ENCODE assay signal across 12 mouse cellular contexts in the genomic region with DNA sequence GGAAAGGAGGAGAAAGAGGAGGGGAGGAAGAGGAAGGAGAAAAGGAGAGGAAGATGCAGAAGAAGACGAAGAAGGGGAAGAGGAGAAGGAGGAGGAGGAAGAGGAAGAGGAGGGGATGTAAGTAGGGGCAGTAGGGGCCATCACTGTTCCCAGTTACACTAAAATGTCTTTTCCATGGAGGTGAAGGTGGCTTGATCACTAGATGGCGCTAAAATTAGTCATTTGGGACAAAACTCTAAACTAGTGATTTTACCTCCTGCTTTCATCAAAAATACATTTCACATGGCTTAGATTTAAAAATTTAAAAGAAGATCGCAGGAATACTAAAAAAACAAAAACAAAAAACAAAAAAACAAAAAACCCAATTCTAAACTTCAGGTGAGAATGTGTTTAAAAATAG. TPM values are rescaled to one million over a fixed set of nuclear protein-coding genes. Genes with fewer than 3 reads are reported as not detected.
A peak's percentile ranks its signal among the peaks of the same experiment; 100 is the strongest.
DNase-seq lines count a peak whose midpoint lies in the region; ATAC-seq and TF ChIP-seq lines count a peak whose summit lies in the region.
"Had no signal": no experiment of that assay in that cellular context is flagged by ENCODE, and none has a peak within 500 bp of the region (broad histone marks: within the 10 kb centered on the region; RNA-seq: fewer than 3 reads in every experiment).

No protein-coding gene starts in this region.

- 31% methylated on average over 3 of the region's 3 CpGs for WGBS in heart, adult 2 months
- 28% methylated on average over 3 of the region's 3 CpGs for WGBS in liver, postnatal 0 days (ENCODE audit: insufficient replicate concordance)
- WGBS in embryonic facial prominence, embryonic 14.5 days: 32% methylated on average over 3 of the region's 3 CpGs

- H3K4me2 ChIP-seq in liver, postnatal 0 days (ENCODE audit: low read depth, low read length): no peak overlapping the region
- no peak overlapping the region for H3K4me2 ChIP-seq in embryonic facial prominence, embryonic 14.5 days (ENCODE audit: low read depth, low read length)
- H3K4me2 ChIP-seq: embryonic facial prominence, embryonic 15.5 days; limb, embryonic 12.5 days had no signal

- H3K4me3 ChIP-seq in heart, adult 2 months: no peak overlapping the region
- no peak overlapping the region for H3K4me3 ChIP-seq in liver, postnatal 0 days (ENCODE audit: low read depth, low read length)
- no peak overlapping the region for H3K4me3 ChIP-seq in MEL (ENCODE audit: control insufficient read depth in 1 of 2, insufficient read depth in 1 of 2, low read depth in 2 of 2, low read length in 2 of 2)
- no peak overlapping the region for H3K4me3 ChIP-seq in embryonic facial prominence, embryonic 14.5 days (ENCODE audit: low read depth, low read length)
- H3K4me3 ChIP-seq: embryonic facial prominence, embryonic 15.5 days; limb, embryonic 12.5 days had no signal

- H3K27me3 ChIP-seq in heart, adult 2 months (ENCODE audit: control insufficient read depth, insufficient read depth, low read length): no peaks in the 10 kb centered on the region
- H3K27me3 ChIP-seq in liver, postnatal 0 days (ENCODE audit: insufficient read depth, low read length): no peaks in the 10 kb centered on the region
- no peaks in the 10 kb centered on the region for H3K27me3 ChIP-seq in MEL (ENCODE audit: control insufficient read depth in 1 of 2, insufficient read depth in 2 of 2, low read length in 2 of 2)
- no peaks in the 10 kb centered on the region for H3K27me3 ChIP-seq in embryonic facial prominence, embryonic 14.5 days (replicated peaks; ENCODE audit: control insufficient read depth, insufficient read depth, low read length)
- H3K27me3 ChIP-seq: embryonic facial prominence, embryonic 15.5 days had no signal

- TF ChIP-seq CTCF in heart, adult 2 months (IDR thresholded peaks at IDR 0.05): peak; percentile 65
- TF ChIP-seq CTCF in liver, postnatal 0 days (IDR thresholded peaks at IDR 0.05; ENCODE audit: low read depth): peak; percentile 37
- TF ChIP-seq CTCF in MEL (IDR thresholded peaks at IDR 0.05 in 2 of 3, conservative IDR thresholded peaks at IDR 0.05 in 1 of 3; ENCODE audit: control insufficient read depth in 1 of 3, insufficient read depth in 1 of 3, low read depth in 2 of 3, low read length in 3 of 3, poor library complexity in 1 of 3, severe bottlenecking in 1 of 3): peak in 2 of 3 experiments; percentile 25 to 64; a peak in 4 of 6 replicates

- DNase-seq in heart, adult 2 months: no peak
- DNase-seq in heart, adult 9 months (ENCODE audit: low spot score in 2 of 2): no peak
- DNase-seq in liver, postnatal 0 days: no peak
- DNase-seq in liver (no peak), MEL (ENCODE audit: low read depth, low spot score) (peak; percentile 18)
- peak; percentile 45 for DNase-seq in embryonic facial prominence, embryonic 14.5 days (ENCODE audit: low spot score)
- DNase-seq in thymus, postnatal 36 days: no peak
- DNase-seq: kidney, postnatal 10 days; thymus, postnatal 4 days had no signal

- intact Hi-C loops in heart, adult 2 months (cut with DNase I): loop anchor here (5.0 kb wide), 2 partner anchors 164 to 194 kb away; no protein-coding TSS in a partner anchor

- H3K79me2 ChIP-seq in heart, adult 2 months (replicated peaks; ENCODE audit: control insufficient read depth, insufficient read depth, low read length): no peaks in the 10 kb centered on the region
- H3K79me2 ChIP-seq in MEL (ENCODE audit: control insufficient read depth, insufficient read depth, low read length, poor library complexity): no peaks in the 10 kb centered on the region

- H3K9ac ChIP-seq in heart, adult 2 months (ENCODE audit: low read depth, low read length): no peak overlapping the region
- H3K9ac ChIP-seq in liver, postnatal 0 days (replicated peaks): no peak overlapping the region
- H3K9ac ChIP-seq in MEL (ENCODE audit: control insufficient read depth, low read depth, low read length, poor library complexity, severe bottlenecking): no peak overlapping the region
- H3K9ac ChIP-seq in embryonic facial prominence, embryonic 14.5 days (ENCODE audit: low read depth, low read length): no peak overlapping the region
- H3K9ac ChIP-seq: embryonic facial prominence, embryonic 15.5 days; limb, embryonic 12.5 days had no signal

- no peaks in the 10 kb centered on the region for H3K36me3 ChIP-seq in heart, adult 2 months (ENCODE audit: control insufficient read depth, insufficient read depth, low read length)
- H3K36me3 ChIP-seq in liver, postnatal 0 days (replicated peaks; ENCODE audit: insufficient read depth, low read length): 0 out of 2 replicates have a peak, but pooled peaks cover 3% of the 10 kb centered on the region
- H3K36me3 ChIP-seq in MEL (ENCODE audit: control insufficient read depth in 1 of 2, insufficient read depth in 2 of 2, low read length in 2 of 2): no peaks in the 10 kb centered on the region
- no peaks in the 10 kb centered on the region for H3K36me3 ChIP-seq in embryonic facial prominence, embryonic 14.5 days (ENCODE audit: control insufficient read depth, insufficient read depth, low read length)
- H3K36me3 ChIP-seq: embryonic facial prominence, embryonic 15.5 days; limb, embryonic 12.5 days had no signal

- no peak for ATAC-seq in liver, postnatal 0 days
- ATAC-seq in embryonic facial prominence, embryonic 14.5 days (ENCODE audit: low read depth): no peak
- ATAC-seq in erythroblast, adult 5-6 weeks (replicated peaks; ENCODE audit: low FRiP score, poor library complexity, severe bottlenecking): no peak

- H3K4me1 ChIP-seq in heart, adult 2 months (ENCODE audit: control insufficient read depth, insufficient read depth, low read length): no peaks in the 10 kb centered on the region
- H3K4me1 ChIP-seq in liver, postnatal 0 days (ENCODE audit: insufficient read depth): no peaks in the 10 kb centered on the region
- H3K4me1 ChIP-seq in MEL (ENCODE audit: control insufficient read depth in 1 of 2, insufficient read depth in 2 of 2, low read length in 2 of 2): no peaks in the 10 kb centered on the region
- H3K4me1 ChIP-seq in embryonic facial prominence, embryonic 14.5 days (ENCODE audit: control insufficient read depth, insufficient read depth, low read length): no peaks in the 10 kb centered on the region

- H3K27ac ChIP-seq in heart, adult 2 months: no peak overlapping the region
- H3K27ac ChIP-seq in liver, postnatal 0 days (ENCODE audit: low read depth): no peak overlapping the region
- H3K27ac ChIP-seq in MEL (ENCODE audit: control insufficient read depth, low read depth, low read length): no peak overlapping the region
- H3K27ac ChIP-seq in embryonic facial prominence, embryonic 14.5 days (replicated peaks; ENCODE audit: low read depth, low read length): no peak overlapping the region
- H3K27ac ChIP-seq: embryonic facial prominence, embryonic 15.5 days; limb, embryonic 12.5 days had no signal

- no peaks in the 10 kb centered on the region for H3K9me3 ChIP-seq in liver, postnatal 0 days (ENCODE audit: low read length)
- no peaks in the 10 kb centered on the region for H3K9me3 ChIP-seq in MEL (replicated peaks; ENCODE audit: insufficient read depth, low read length)
- no peaks in the 10 kb centered on the region for H3K9me3 ChIP-seq in embryonic facial prominence, embryonic 14.5 days (ENCODE audit: control insufficient read depth, low read length)
- H3K9me3 ChIP-seq: embryonic facial prominence, embryonic 15.5 days; limb, embryonic 12.5 days had no signal

- TF ChIP-seq POLR2A in heart, adult 2 months (IDR thresholded peaks at IDR 0.05; ENCODE audit: insufficient read depth, low read depth, low read length): no peak
- TF ChIP-seq POLR2A in MEL (IDR thresholded peaks at IDR 0.05; ENCODE audit: control insufficient read depth in 1 of 2, insufficient read depth in 1 of 2, low read depth in 1 of 2, low read length in 2 of 2, poor library complexity in 1 of 2): no peak

- no peak for TF ChIP-seq EP300 in heart, adult 2 months (IDR thresholded peaks at IDR 0.05; ENCODE audit: insufficient read depth, low read depth, low read length)
- no peak for TF ChIP-seq EP300 in liver, postnatal 0 days (IDR thresholded peaks at IDR 0.05; ENCODE audit: low read depth)
- TF ChIP-seq EP300 in MEL (IDR thresholded peaks at IDR 0.05; ENCODE audit: low read depth in 1 of 2, low read length in 2 of 2): no peak

- TF ChIP-seq RAD21 in MEL (IDR thresholded peaks at IDR 0.05; ENCODE audit: low read depth, low read length): peak; percentile 38

TF ChIP-seq in MEL, 35 proteins besides CTCF, POLR2A, EP300 and RAD21 (continues in another document):
- TF ChIP-seq TBP (IDR thresholded peaks at IDR 0.05; ENCODE audit: low read depth, low read length) (no peak), MXI1 (IDR thresholded peaks at IDR 0.05; ENCODE audit: low read depth, low read length) (no peak), MYB (IDR thresholded peaks at IDR 0.05; ENCODE audit: low read depth, low read length) (no peak), NELFE (IDR thresholded peaks at IDR 0.05; ENCODE audit: low read depth, low read length) (no peak), SMC3 (IDR thresholded peaks at IDR 0.05; ENCODE audit: low read depth, low read length) (peak; percentile 61), MAX (IDR thresholded peaks at IDR 0.05; ENCODE audit: low read length) (no peak), KAT2A (conservative IDR thresholded peaks at IDR 0.05; ENCODE audit: low read depth, low read length) (no peak)

RNA-seq across cellular contexts. Expression of gene Pheta1, which starts 44.8 kb away (rescaled TPM):
- total RNA-seq in heart, adult 2 months (2021): 1 to 10 TPM; 9.3 TPM
- polyA plus RNA-seq in heart, adult 2 months (2012; rRNA removed): 12.5 and 12.7 TPM in 2 replicates
- polyA plus RNA-seq in liver, postnatal 0 days (2015; fragmentation: Nextera tagmentation; extraction: Ambion mirVana): 4.8 and 5.7 TPM in 2 replicates
- 6.6 and 8.1 TPM in 2 replicates for total RNA-seq in MEL (2012; rRNA removed)
- 1 to 10 TPM in 1 of 2 experiments, not detected in 1; 8.8 TPM for polyA plus RNA-seq in MEL (2012; ENCODE audit: insufficient read depth in 1 of 2, insufficient read length in 2 of 2, low read depth in 1 of 2, low replicate concordance in 2 of 2, missing spikeins in 1 of 2)
- 18.8 and 20.3 TPM in 2 replicates for polyA plus RNA-seq in embryonic facial prominence, embryonic 14.5 days (2014; fragmentation: Nextera tagmentation; extraction: Ambion mirVana)
- total RNA-seq in erythroblast, adult 5-6 weeks (2015; ENCODE audit: low replicate concordance): 0.19 and 0.84 TPM in 2 replicates
- total RNA-seq in erythroblast, adult 5-6 weeks (2017; ENCODE audit: low replicate concordance): 0.70 TPM in 1 of 2 replicates, not detected in the other

RNA-seq across cellular contexts. Expression of gene Sh2b3, which starts 56.1 kb away (rescaled TPM):
- 10 to 100 TPM; 21.6 to 22.5 TPM for total RNA-seq in heart, adult 2 months (2021)
- 19.3 and 20.1 TPM in 2 replicates for polyA plus RNA-seq in heart, adult 2 months (2012; rRNA removed)
- 9.0 and 9.1 TPM in 2 replicates for polyA plus RNA-seq in liver, postnatal 0 days (2015; fragmentation: Nextera tagmentation; extraction: Ambion mirVana)
- total RNA-seq in MEL (2012; rRNA removed): 14.0 and 18.1 TPM in 2 replicates
- 10 to 100 TPM in 1 of 2 experiments, not detected in 1; 43.2 TPM for polyA plus RNA-seq in MEL (2012; ENCODE audit: insufficient read depth in 1 of 2, insufficient read length in 2 of 2, low read depth in 1 of 2, low replicate concordance in 2 of 2, missing spikeins in 1 of 2)
- 17.8 and 18.3 TPM in 2 replicates for polyA plus RNA-seq in embryonic facial prominence, embryonic 14.5 days (2014; fragmentation: Nextera tagmentation; extraction: Ambion mirVana)
- 9.0 and 18.1 TPM in 2 replicates for total RNA-seq in erythroblast, adult 5-6 weeks (2015; ENCODE audit: low replicate concordance)
- 5.5 and 6.0 TPM in 2 replicates for total RNA-seq in erythroblast, adult 5-6 weeks (2017; ENCODE audit: low replicate concordance)

Comparison
In these comparisons a context has a peak if more than half of its experiments do, and no peak if none do; other contexts are left out.
1. DNase-seq: peak in MEL (single experiment) and embryonic facial prominence, embryonic 14.5 days (single experiment); none in heart, adult 2 months (0 of 2), heart, adult 9 months (0 of 2), liver, postnatal 0 days (single experiment), liver (single experiment) and thymus, postnatal 36 days (0 of 2).
2. Peak in every context shown above with its lines, with median percentiles within 50 percentile points of each other: CTCF ChIP-seq.